Mouse (Mus musculus): ENCODE data around the gene Chst10.

Gene Chst10

DNA sequence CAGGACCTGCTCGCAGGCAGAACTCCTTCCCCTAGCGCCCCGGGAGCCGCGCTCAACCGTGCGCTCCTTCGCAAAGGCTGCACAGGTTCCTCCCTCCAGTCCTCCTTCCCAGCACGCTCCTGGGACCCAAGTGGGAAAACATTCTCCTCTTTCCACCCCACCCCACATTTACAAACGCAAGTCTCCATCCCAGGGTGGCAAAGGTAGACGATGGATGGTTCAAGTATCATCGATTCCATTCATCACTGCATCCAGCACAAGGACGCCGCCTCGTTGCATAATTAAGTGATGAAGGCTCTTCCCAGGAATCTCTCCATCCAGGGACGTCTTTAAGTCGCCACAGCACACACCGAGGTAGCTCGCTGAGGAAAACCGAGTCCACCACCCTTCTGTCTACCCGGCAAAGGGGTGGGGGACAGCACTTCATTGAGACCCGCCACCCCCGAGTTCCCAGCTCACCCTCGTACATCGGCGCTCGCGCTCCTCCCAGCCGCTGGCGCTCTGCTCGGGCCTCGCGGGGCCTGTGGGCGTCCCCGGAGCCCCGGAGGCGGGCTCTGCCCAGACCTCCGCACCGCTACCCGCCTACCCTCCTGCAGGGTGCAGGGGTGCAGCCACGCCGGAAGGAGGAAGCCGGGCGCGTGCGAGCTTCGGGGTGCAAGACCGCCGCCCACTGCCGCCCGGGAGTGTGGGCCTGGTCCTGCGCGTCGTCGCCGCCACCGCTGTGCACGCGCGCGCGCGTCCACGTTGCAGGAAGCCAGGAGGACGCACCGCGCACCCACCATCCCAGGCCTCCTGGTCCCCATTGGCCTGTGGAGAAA, at the start of gene Chst10:
Gene Chst10, minus strand, starts transcription at position 731 of the 818 bp plus-strand sequence.
- DNase-seq, result peak; percentile 94 to 95

DNA sequence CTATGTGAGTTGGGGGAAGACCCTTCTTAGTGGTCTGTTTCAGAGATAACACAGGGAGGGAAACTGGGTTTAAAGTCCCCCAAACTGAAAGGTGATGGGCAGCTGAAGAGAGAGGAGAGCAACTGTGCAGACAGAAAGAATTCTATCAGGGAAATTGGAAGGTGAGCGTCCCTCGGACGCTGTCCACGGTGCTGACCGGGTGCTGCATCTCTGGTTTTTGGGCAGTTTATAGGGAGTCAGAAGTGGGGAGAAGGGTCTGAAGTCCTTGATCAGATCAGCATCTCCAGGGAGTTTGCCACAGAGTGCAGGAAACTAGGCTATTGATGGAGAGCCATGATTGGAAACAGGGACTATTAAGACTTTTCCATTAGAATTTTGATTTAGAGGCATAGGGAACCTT, 41.6 kb upstream of the Chst10 start:
- DNase-seq, result no peak

DNA sequence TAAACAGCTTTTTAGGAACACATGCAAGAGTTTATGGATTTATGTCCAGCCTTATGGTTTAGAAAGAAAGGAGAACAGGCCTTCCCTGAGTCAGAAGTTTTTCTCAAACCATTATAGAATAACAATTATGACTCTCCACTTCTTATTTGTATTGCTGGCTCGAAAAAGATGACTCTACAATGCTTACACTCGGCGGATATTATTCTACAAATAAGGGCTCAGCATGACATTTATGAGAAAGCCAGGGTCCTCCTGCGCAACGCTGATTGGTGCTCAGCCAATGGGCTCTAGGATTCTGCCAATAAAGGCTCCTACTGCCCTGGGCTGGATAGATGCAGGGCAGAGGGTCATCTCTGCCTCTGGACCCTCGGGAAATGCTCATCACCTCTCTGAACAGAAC, 40.9 kb upstream of the Chst10 start, which contains the start of gene Nms:
Gene Nms, plus strand, starts transcription at position 301 of the 400 bp plus-strand sequence.
- no peak for DNase-seq

DNA sequence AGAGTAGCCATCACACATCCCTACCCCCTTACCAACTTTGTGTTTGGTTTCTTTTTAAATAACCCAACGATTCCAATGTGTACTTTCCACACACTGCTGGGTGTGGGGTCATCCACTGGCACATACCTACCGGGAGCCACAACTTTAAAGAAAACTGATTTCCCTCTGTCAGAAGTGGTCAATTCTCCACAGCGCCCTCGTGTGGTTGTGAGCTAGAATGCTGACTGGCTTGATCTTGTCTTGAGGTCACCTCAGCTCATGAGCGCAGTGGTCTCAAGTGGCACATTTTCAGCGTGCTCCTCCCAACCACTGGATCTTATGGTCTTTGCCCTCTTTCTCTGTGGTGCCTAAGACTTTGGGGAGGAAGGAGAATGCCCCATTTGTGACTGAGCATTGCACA, 38.8 kb upstream of the Chst10 start:
- peak; percentile 2 to 13 for DNase-seq

DNA sequence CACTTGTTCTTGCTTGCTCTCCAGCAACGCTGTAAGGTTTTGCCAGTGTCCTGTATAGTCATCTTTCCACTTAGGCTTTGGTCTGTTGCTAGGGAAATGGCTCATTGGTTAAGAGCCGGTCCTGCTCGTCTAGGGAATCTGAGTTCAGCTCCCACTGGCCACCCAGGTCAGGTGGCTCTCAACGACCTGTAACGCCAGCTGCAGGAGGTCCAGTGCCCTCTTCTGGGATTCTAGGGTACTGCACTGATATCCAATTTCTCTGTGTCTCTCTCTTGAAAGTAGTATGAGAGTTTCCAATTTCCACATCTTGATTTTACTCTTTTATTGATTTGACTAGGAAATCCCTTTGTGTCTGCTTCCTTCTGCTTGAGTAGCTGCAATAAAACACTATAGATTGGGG, 36.7 kb upstream of the Chst10 start:
- peak in 1 of 2 experiments; percentile 10 for DNase-seq

DNA sequence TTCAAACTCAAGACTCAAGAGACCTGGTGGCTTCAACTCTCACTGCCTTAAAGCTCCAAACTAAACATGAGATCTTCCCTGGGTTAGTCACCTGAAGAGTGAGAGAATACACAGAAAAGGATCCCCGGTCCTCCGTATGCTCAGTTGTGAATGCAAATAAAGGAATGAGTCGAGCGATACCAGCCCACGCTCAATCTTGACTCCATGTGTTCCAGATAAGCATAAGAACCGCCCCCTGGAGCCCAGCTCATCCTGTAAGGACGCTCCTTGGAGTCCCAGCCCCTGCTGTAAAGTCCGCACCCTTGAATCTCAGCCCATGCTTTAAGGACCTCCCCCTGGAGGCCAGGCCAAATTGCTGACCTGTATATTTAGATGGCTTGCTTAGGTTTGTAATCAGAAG, 32.8 kb upstream of the Chst10 start:
- no peak for DNase-seq

DNA sequence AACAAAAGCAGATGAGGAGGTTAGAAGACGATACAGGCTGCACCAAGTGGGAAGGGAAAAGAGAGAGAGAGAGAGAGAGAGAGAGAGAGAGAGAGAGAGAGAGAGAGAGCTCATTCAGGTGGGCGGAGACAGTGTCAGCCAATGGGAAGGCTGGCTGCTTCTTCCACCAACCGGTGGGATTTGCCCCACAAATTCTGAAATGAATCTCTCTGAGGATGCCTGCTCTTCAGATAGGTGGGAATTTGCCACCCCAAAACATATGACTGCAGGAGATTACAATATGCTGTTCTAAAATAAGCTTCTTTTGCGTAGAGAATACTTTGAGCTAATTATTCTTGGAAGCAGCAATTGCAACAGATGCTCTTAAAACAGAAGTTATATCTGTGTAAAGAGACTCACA, 31.5 kb upstream of the Chst10 start:
- no peak for DNase-seq

DNA sequence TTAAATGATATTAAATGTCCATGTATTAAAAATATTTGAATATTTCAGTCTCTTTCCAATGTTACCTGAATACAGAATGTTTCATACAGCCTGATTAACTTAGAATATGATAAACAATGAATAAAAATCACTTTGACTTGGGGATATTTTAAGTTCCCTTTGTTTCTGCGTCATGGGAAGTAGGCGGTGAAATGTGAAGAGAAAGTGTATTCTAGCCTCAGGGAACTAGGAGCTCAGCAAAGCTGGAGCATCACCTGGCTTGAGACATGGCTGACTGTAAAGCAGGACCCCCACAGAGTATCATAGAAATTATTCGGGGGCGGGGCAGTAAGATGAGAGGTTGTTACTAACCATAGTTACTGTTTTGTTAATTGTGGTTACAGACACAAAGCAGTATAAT, 31.0 kb upstream of the Chst10 start:
- no peak for DNase-seq

DNA sequence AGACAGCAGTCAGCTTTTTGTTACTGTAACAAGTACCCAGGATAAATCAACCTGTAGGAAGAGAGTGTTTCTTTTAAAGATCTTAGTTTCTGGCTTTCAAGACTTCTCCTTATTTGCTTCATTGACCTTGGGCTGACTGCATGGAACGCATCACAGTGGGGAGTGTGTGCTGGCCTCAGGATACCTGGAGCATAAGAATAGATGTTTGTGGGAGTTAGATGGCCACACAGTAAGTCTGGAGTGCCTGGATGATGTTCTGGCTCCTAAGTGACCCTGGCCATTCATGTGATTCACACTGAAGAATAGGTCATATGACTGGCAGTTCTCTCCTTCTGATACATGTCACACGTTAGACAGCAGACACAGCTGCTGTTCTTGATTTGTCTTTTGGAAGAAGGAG, 6.0 kb upstream of the Chst10 start:
- DNase-seq, result no peak

DNA sequence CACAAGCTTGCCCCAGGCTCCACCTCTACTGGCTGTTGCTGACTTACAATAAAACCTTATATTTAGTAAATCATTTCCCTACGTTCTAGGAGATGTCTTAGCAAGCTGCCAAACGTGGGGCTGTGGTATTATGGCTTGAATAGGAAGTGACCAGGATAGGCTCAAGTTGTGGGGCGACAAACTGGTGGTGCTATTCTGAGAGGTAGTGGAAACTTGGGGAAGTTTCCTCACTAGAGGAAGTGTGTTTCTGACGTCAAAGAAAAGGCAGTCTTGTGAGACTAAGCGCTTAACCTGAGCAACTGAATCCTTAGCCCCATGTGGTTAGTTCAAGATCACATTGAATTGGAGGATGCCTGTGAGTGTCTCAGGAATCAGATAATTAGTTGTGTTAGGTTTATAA, 4.6 kb upstream of the Chst10 start:
- DNase-seq, result no peak

DNA sequence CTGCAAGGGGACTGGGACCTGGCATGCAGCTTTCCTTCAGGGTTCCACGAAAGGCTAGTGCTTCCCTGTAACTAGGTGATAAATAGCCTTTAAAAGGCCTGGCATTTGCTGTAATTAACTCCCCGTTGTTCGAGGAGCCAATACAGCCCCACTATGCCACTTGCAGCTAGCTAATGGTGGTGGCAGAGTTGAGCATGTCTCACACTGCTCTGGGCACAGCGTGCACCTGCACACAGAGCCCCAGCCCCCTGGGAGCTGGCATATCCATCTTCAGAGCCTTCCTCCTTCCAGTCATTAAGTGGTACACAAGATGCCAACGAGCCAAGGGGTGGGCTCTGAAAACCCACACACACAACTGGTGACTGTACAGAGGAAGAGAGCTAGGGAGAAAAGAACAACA, 4.9 kb downstream of the Chst10 start:
- DNase-seq, result no peak

DNA sequence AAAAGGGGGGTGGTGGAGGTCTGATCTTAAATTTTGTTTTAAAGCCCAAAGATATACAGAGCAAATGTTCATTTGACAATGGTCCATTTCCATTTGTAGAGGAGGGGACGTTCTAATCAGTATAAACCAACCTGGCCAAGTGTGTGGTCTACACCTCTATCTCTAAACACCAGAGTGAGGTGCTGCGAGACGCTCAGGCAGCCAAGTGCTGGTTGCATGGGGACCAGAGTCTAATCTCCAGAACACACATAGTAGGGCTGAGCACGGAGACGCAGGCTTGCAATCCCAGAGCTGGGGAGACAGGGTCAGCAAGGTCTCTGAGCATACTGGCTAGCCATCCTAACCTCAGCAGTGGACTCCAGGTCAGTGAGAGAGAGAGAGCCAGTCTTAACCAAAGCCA, 6.5 kb downstream of the Chst10 start:
- no peak for DNase-seq

DNA sequence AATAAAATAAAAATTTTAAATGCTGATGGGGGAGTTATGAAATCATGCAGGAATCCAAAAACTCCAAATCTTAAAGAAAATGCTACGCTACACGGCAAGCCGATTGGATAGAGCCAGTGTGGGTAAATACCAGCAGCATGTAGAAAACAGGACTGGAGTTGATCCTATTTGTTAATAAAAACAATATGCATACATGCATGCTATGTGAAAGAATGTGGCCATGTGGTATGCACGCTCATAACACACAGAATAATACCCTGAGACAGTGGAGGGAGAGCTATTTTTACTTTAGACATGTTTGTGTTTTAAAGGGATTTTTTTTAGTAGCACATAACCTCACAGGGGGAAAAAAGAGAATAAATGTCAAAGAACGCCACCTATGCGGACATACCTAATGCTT, 9.2 kb downstream of the Chst10 start:
- DNase-seq, result no peak

DNA sequence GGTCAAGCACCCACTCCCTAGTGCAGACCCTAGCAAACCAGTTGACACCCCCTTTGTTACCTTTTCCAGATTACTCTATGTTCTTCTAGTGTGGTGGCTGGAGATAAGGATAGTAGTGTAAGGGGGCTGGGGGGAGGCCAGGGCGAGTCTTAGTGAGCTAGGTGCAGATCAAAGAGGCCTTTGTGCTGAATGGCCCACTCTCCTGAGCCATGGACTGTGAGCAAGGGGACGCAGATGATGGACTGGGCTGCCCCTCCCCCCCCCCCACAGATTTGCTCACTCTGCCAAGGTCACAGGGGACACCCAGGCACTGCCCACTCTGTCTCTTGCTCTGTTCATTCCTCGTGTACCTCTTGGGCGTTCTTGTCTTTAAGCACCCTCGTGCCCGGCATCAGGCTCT, 10.9 kb downstream of the Chst10 start:
- no peak for DNase-seq

DNA sequence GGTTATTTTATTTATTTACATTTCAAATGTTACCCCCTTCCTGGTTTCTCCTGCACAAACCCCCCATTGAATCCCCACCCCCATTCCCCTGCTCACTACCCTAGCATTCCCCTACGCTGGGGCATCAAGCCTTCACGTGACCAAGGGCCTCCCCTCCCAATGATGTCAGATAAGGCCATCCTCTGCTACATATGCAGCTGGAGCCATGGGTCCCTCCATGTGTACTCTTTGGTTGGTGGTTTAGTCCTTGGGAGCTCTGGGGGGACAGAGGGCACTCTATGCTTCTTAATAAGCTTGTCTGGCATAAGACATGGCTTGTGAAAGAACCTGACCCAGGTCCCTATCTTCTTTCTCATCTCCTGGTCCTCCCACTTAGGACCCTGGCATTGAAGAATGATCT, 11.4 kb downstream of the Chst10 start:
- DNase-seq, result no peak

DNA sequence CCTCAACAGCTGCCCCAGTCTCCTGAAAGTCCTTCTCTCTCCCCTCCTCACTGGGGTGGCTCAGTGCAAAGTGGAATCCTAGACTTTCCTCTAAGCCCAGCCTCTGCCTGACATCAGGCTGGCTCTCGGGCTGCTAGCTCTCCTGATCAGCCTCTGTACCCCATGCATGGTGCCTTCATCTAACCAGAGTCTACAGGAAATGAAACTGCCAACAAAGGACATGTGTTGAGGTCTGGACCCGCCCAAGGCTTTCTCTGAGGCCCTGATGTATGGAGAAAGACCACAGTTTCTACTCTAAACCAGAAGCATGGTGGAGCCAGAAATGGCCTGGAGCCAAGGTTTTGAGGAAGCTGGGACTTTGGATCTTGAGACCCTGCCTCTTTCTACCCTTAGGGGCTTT, 12.0 kb downstream of the Chst10 start:
- peak; percentile 16 to 44 for DNase-seq

DNA sequence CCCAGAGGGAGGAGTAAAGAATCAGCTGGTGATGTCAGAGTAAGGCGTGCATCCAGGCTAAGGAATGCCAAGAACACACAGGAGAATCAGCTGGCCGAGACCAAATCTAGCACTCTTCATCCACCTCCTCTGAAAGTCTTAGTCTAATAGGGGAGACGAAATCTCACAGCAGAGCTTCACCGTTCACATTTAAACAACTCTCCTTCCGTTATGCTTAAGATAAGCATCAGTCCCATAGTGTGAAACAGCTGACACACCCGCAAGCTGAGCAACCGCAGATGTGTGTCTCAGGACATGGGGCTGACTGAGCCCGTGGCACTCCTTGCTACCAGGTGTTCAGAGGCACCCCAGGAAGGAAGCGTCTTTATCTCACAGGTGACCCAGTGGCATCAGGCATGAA, 14.2 kb downstream of the Chst10 start:
- DNase-seq, result peak; percentile 56 to 74

DNA sequence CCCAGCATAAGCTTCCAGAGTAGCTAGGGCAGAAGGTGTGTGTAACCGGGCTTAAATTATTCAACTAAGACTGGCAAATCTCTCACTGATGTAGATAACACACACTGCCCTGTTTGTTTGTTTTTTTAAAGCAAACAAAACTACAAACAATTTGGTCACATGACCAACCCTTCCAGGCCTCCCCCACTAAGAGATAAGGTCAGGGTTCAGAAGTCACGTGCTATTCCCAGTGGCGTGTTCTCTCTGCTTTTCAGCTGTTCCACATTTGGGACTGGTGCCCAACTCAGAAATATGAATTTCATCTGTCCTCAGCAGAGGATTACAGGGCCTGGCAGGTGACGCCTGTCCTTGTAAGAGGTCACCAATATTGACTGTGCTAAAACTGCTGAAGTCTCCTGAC, 15.2 kb downstream of the Chst10 start:
- no peak for DNase-seq

DNA sequence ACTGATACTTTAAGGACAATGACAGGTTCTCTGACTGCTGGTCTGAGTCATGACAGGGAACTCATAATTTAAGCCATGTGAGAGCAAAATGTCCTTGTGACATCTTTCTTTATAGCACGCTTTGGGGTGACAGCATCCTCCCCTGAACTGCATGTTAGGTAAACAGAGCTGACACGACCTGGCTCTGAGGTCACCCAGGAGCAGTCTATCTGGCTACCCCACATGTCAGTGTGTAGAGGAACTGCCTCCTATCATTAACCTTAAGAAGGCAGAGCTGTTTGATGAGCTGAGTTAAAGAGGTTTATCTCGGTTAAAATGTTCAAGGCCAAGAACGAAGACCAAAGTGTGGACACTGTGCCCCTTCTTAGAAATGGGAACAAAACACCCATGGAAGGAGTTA, 16.6 kb downstream of the Chst10 start:
- no peak for DNase-seq

DNA sequence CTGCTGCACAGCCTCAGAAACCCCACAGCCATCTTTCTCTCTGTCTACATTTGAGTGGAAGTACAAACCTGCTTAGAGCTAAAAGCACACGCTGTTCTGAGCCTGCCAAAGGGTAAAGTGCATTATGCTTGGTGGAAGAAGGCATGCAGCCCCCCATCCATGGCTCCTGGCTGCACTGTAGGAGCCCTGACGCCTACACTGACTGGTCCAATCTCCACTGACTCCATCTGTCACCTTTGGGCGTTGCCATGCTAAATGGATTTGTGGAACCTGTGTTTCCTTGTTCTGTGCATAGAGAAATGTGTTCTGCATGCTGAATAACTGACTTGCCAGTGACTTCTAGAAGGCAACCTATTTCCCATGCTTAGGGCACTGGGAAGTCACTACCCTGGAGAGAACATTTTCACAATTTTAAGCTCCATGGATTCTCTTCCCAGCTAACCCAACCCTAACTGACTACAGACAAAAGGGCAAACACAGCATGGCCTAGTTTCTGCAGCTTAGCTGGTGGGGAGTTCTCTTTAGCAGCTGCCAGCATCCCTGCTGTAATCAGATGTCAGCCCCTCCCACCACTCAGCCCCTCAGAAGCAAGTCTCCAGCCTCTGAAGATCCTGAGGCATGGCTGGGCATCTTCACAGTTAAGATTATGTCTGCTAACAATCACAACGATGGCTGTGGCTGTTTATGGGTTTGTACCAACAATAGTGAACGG, 21.1 kb downstream of the Chst10 start:
- peak; percentile 16 to 37 for DNase-seq

DNA sequence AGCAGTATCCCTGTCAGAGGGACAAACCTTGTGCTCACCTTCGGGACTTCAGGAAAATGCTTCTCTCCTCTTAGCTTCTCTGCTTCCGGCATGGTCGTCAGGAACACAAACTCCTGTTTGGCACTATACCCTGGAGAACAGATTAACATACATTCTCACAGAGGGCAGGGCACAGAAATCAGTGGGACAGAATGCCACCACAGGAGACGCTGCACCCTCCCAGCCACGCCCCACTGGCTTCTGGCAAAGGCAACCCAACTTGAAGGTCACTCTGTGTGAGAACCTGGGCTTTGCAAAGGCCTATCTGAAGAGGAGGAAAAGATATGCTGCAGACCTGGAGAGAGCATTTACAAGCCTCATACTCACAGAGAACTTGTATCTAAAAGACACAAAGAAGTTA, 24.1 kb downstream of the Chst10 start:
- DNase-seq, result no peak

DNA sequence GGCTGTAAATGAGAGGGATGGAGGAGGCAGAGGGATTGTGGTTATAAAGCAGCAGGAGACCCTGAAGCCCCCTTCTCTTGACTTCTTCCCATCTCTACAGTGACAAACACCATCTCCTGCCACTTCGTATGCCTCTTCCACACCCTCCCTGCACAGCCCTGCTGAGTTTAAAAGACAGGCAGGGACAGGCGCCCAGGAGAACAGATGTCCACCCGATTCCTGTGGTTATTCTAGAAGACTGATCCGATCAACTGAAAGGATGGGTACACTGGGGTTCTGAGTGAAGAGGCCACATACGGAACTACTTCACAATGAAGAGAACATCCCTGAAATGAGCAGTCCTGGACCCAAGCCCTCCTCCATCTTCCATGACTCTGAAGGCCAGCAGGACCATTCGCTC, 26.1 kb downstream of the Chst10 start:
- DNase-seq, result no peak

DNA sequence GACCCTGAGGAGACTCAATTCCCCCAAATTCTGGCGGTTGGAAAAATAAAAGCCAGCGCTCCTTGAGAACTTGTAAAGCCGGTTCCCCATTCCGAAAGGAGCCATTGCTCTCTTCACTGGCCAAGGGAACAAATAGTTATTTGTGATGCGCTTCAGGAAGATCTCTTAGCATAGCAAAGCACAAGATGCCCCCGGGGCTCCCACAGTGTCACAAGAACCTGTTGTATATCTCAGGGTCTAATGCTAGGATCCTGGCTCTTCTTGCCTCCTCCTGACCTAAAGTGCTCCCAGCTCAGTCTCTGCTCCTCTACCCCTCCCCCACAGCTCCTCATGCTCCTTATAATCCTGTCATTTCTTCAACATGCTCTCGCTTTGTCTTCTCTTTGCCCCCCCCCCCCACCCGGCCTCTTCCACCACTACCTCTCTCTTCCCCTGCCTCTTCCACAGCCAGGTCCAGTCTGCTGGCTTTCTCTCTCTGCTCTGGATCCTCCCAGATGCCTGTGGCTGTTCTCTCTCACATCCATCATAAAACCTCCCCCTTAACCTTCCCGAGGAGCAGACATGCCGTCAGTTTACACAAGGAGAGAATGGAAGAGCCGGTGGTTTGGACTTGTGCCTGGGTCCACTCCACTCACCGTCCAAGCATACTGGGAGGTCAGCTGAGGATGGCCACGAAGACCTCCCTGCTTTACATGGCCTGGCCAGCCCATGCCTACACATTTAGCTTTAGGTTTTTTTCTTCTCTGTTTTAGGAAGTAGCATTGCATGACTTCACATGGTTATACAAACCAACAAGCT, 28.4 kb downstream of the Chst10 start:
- no peak for DNase-seq

DNA sequence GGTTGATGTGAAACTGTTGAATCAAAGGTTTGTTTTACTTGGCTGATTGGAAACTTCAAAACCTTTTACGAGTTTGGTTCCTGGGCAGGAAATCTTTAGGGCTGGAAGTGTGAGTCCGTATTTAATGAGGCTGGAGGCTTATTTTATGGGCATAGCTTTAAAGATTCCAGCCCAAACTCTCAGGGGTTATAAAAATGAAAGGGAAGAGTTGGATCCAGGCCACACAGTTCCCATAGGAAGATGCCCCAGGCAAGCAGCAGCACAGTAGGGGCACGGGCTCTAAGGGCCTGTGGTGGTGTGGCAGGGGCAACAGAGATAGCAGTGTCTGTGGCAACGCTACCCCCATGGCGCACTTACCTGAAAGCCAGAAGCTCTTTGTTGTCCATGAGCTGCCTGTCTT, 31.7 kb downstream of the Chst10 start:
- DNase-seq, result no peak
